Mouse (Mus musculus) skeletal muscle tissue, adult 2 months (tissue): ENCODE data around the gene Upf3b.
A peak's percentile ranks its signal among the peaks of the same experiment; 100 is the strongest.
"Not testable (repeated sequence)": the region's sequence is repeated elsewhere in the genome, so short reads cannot be mapped to it uniquely, and the experiment has no call there.

Source experiments
- DNase-seq: peaks from one replicate; pipeline ENCODE4 v3.0.0-alpha.2; 2012; ENCODE audit warnings: low read depth, low spot score

Upf3b gene

GRCm38 (mm10) chrX:37110193-37110880 lies at the start of gene Upf3b:
Gene Upf3b, minus strand, starts transcription at chrX:37110322.
- peak; percentile 97 for DNase-seq

GRCm38 (mm10) chrX:37157839-37158238 lies 47.7 kb upstream of the Upf3b start:
- DNase-seq, result no peak

- DNase-seq, result no peak
These were observed 34.8 kb upstream of the Upf3b start for GRCm38 (mm10) chrX:37144954-37145353.

GRCm38 (mm10) chrX:37144498-37144897 lies 34.4 kb upstream of the Upf3b start:
- DNase-seq, result not testable (repeated sequence)

GRCm38 (mm10) chrX:37141732-37142131 lies 31.6 kb upstream of the Upf3b start:
- no peak for DNase-seq

GRCm38 (mm10) chrX:37126671-37127358 lies 16.7 kb upstream of the Upf3b start, which contains the start of gene Nkap:
Gene Nkap, plus strand, starts transcription at chrX:37126795.
- peak; percentile 45 for DNase-seq

GRCm38 (mm10) chrX:37125511-37125910 lies 15.4 kb upstream of the Upf3b start:
- DNase-seq, result no peak

- DNase-seq, result no peak
These were observed 10.1 kb upstream of the Upf3b start for GRCm38 (mm10) chrX:37120212-37120611.

- DNase-seq, result no peak
These were observed 9.5 kb upstream of the Upf3b start for GRCm38 (mm10) chrX:37119585-37119984.

GRCm38 (mm10) chrX:37117085-37117484 lies 7.0 kb upstream of the Upf3b start:
- DNase-seq, result no peak

GRCm38 (mm10) chrX:37110881-37111193 lies 715 bp upstream of the Upf3b start:
- no peak for DNase-seq

GRCm38 (mm10) chrX:37109526-37110192 lies 463 bp downstream of the Upf3b start:
- DNase-seq, result no peak

- DNase-seq, result no peak
These were observed 6.3 kb downstream of the Upf3b start for GRCm38 (mm10) chrX:37103826-37104225.

GRCm38 (mm10) chrX:37098681-37099080 lies 11.4 kb downstream of the Upf3b start:
- DNase-seq, result no peak

GRCm38 (mm10) chrX:37095106-37095768 lies 14.9 kb downstream of the Upf3b start:
- DNase-seq, result no peak

- no peak for DNase-seq
These were observed 18.7 kb downstream of the Upf3b start for GRCm38 (mm10) chrX:37091457-37091856.

GRCm38 (mm10) chrX:37088778-37089177 lies 21.3 kb downstream of the Upf3b start:
- DNase-seq, result no peak

GRCm38 (mm10) chrX:37085665-37086064 lies 24.5 kb downstream of the Upf3b start:
- no peak for DNase-seq

- peak; percentile 77 for DNase-seq
These were observed 25.0 kb downstream of the Upf3b start, which contains the start of gene Rpl39 for GRCm38 (mm10) chrX:37084927-37085660. Gene Rpl39, minus strand, starts transcription at chrX:37085402.

- DNase-seq, result no peak
These were observed 25.7 kb downstream of the Upf3b start for GRCm38 (mm10) chrX:37084318-37084926.

GRCm38 (mm10) chrX:37081194-37081593 lies 28.9 kb downstream of the Upf3b start:
- no peak for DNase-seq
